ENCODE assay signal across 8 mouse cellular contexts in the genomic region with DNA sequence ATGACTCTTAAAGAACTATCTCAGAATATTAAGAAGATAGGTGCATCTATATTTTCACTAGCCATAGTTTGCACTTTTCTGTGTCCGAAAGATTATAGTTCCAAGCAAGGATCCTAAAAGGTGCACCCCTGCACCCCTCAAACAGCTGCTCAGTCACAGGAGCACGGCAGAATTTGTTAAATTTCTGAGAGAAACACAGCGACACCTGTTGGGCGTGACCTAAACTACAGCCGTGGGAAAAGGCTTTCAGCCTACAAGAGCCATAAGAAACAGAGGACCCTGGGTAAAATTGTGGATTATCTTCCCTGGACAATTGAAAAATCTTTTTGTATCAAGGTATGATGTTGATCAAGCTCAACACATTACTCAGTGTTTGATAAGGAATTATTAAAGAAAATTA.
A peak's percentile ranks its signal among the peaks of the same experiment; 100 is the strongest.
DNase-seq lines count a peak whose midpoint lies in the region; ATAC-seq and TF ChIP-seq lines count a peak whose summit lies in the region.
"Had no signal": no experiment of that assay in that cellular context is flagged by ENCODE, and none has a peak within 500 bp of the region (broad histone marks: within the 10 kb centered on the region; RNA-seq: fewer than 3 reads in every experiment).

No protein-coding gene starts in this region.

- WGBS in intestine, postnatal 0 days = 16% methylated on average over 5 of the region's 5 CpGs
- WGBS in intestine, embryonic 15.5 days = 17% methylated on average over 5 of the region's 5 CpGs
- WGBS in limb, embryonic 10.5 days = 18% methylated on average over 5 of the region's 5 CpGs
- 15% methylated on average over 5 of the region's 5 CpGs for whole genome bisulfite sequencing in stomach, postnatal 0 days

- no peak overlapping the region for H3K4me3 ChIP-seq in intestine, postnatal 0 days (ENCODE audit: low read depth, low read length)
- H3K4me3 ChIP-seq in intestine, embryonic 15.5 days (replicated peaks) = no peak overlapping the region
- H3K4me3 ChIP-seq in E14TG2a.4 (replicated peaks; ENCODE audit: low read length) = no peak overlapping the region
- no peak overlapping the region for H3K4me3 ChIP-seq in limb, embryonic 10.5 days
- no peak overlapping the region for H3K4me3 ChIP-seq in stomach, postnatal 0 days (ENCODE audit: low read depth, low read length)
- H3K4me3 ChIP-seq: liver, embryonic 15.5 days had no signal

- H3K9me3 ChIP-seq in intestine, postnatal 0 days (ENCODE audit: control insufficient read depth) = no peaks in the 10 kb centered on the region
- H3K9me3 ChIP-seq in intestine, embryonic 15.5 days = no peaks in the 10 kb centered on the region
- no peaks in the 10 kb centered on the region for H3K9me3 ChIP-seq in E14TG2a.4 (ENCODE audit: low read length)
- H3K9me3 ChIP-seq in limb, embryonic 10.5 days (replicated peaks) = no peaks in the 10 kb centered on the region
- H3K9me3 ChIP-seq in stomach, postnatal 0 days (ENCODE audit: control insufficient read depth, low read length) = no peaks in the 10 kb centered on the region
- H3K9me3 ChIP-seq: liver, embryonic 15.5 days had no signal

- H3K36me3 ChIP-seq in intestine, postnatal 0 days (ENCODE audit: control insufficient read depth, insufficient read depth) = no peaks in the 10 kb centered on the region
- no peaks in the 10 kb centered on the region for H3K36me3 ChIP-seq in intestine, embryonic 15.5 days
- H3K36me3 ChIP-seq in E14TG2a.4 (ENCODE audit: insufficient read depth, low read length) = no peaks in the 10 kb centered on the region
- H3K36me3 ChIP-seq in limb, embryonic 10.5 days = no peaks in the 10 kb centered on the region
- H3K36me3 ChIP-seq in stomach, postnatal 0 days (ENCODE audit: control insufficient read depth, insufficient read depth, low read length) = no peaks in the 10 kb centered on the region
- H3K36me3 ChIP-seq: liver, embryonic 15.5 days had no signal

- no peak overlapping the region for H3K4me2 ChIP-seq in intestine, postnatal 0 days (replicated peaks; ENCODE audit: low read depth)
- H3K4me2 ChIP-seq in intestine, embryonic 15.5 days (replicated peaks) = no peak overlapping the region
- no peak overlapping the region for H3K4me2 ChIP-seq in stomach, postnatal 0 days (replicated peaks; ENCODE audit: low read depth)
- H3K4me2 ChIP-seq: liver, embryonic 15.5 days had no signal

- H3K9ac ChIP-seq in intestine, postnatal 0 days (ENCODE audit: low read depth, low read length) = no peak overlapping the region
- no peak overlapping the region for H3K9ac ChIP-seq in intestine, embryonic 15.5 days
- no peak overlapping the region for H3K9ac ChIP-seq in stomach, postnatal 0 days (ENCODE audit: low read length)
- H3K9ac ChIP-seq: liver, embryonic 15.5 days had no signal

- no peak for ATAC-seq in intestine, postnatal 0 days
- no peak for ATAC-seq in intestine, embryonic 15.5 days
- no peak for ATAC-seq in stomach, postnatal 0 days (ENCODE audit: low FRiP score, low TSS enrichment)

- H3K27me3 ChIP-seq in intestine, postnatal 0 days (replicated peaks; ENCODE audit: control insufficient read depth, insufficient read depth, low read length) = no peaks in the 10 kb centered on the region
- H3K27me3 ChIP-seq in intestine, embryonic 15.5 days (replicated peaks) = no peaks in the 10 kb centered on the region
- H3K27me3 ChIP-seq in E14TG2a.4 (ENCODE audit: insufficient read depth, low read length) = no peaks in the 10 kb centered on the region
- no peaks in the 10 kb centered on the region for H3K27me3 ChIP-seq in limb, embryonic 10.5 days (ENCODE audit: low read depth, poor library complexity, severe bottlenecking)
- H3K27me3 ChIP-seq in stomach, postnatal 0 days (ENCODE audit: control insufficient read depth, insufficient read depth, low read length) = no peaks in the 10 kb centered on the region
- H3K27me3 ChIP-seq: liver, embryonic 15.5 days had no signal

- H3K27ac ChIP-seq in intestine, postnatal 0 days (ENCODE audit: low read depth, low read length) = no peak overlapping the region
- H3K27ac ChIP-seq in intestine, embryonic 15.5 days = no peak overlapping the region
- no peak overlapping the region for H3K27ac ChIP-seq in limb, embryonic 10.5 days
- no peak overlapping the region for H3K27ac ChIP-seq in stomach, postnatal 0 days (replicated peaks)
- H3K27ac ChIP-seq: liver, embryonic 15.5 days had no signal

- TF ChIP-seq CTCF in intestine, postnatal 0 days (IDR thresholded peaks at IDR 0.05; ENCODE audit: low read depth) = peak; percentile 77
- peak; percentile 90 for TF ChIP-seq CTCF in E14TG2a.4 (conservative IDR thresholded peaks at IDR 0.05; ENCODE audit: low read length)
- TF ChIP-seq CTCF in stomach, postnatal 0 days (IDR thresholded peaks at IDR 0.05; ENCODE audit: low read depth) = peak; percentile 77

- TF ChIP-seq EP300 in stomach, postnatal 0 days (optimal IDR thresholded peaks at IDR 0.05) = no peak

- peak; percentile 63 for DNase-seq in MN1 (ENCODE audit: low spot score)
- DNase-seq in embryo, embryonic 11.5 days (ENCODE audit: low read depth, low spot score) = peak; percentile 38
- DNase-seq in limb, embryonic 10.5 days (ENCODE audit: low spot score) = peak; percentile 71
- DNase-seq in stomach, postnatal 0 days (ENCODE audit: low spot score) = peak; percentile 47

- no peaks in the 10 kb centered on the region for H3K4me1 ChIP-seq in intestine, postnatal 0 days (replicated peaks; ENCODE audit: control insufficient read depth, insufficient read depth, low read length)
- H3K4me1 ChIP-seq in intestine, embryonic 15.5 days (replicated peaks) = no peaks in the 10 kb centered on the region
- H3K4me1 ChIP-seq in E14TG2a.4 (replicated peaks; ENCODE audit: low read depth, low read length) = peaks cover 6% of the 10 kb centered on the region
- no peaks in the 10 kb centered on the region for H3K4me1 ChIP-seq in limb, embryonic 10.5 days
- H3K4me1 ChIP-seq in stomach, postnatal 0 days (replicated peaks; ENCODE audit: control insufficient read depth, insufficient read depth) = no peaks in the 10 kb centered on the region
- H3K4me1 ChIP-seq: liver, embryonic 15.5 days had no signal
